Mouse (Mus musculus) E14TG2a.4 (cell line): ENCODE measurements around the gene Cabp2.

Experiments used
- H3K27me3 ChIP-seq: 2 replicates; pipeline ENCODE4 v1.6.1; 2014; ENCODE audit warnings: low read length, control low read depth; ENCODE audit not compliant: insufficient read depth
- H3K36me3 ChIP-seq: 2 replicates; pipeline ENCODE4 v1.6.1; 2014; ENCODE audit warnings: low read length, control low read depth; ENCODE audit not compliant: insufficient read depth
- H3K4me1 ChIP-seq: replicated peaks from 2 replicates; pipeline ENCODE4 v1.6.1; 2014; ENCODE audit warnings: low read depth, low read length, control low read depth
- H3K4me3 ChIP-seq: replicated peaks from 2 replicates; pipeline ENCODE4 v1.5.1; 2014; ENCODE audit warnings: mild to moderate bottlenecking, low read length
- H3K9me3 ChIP-seq: 2 replicates; pipeline ENCODE4 v1.6.1; 2014; ENCODE audit warnings: low read length, control low read depth
- CTCF ChIP-seq: conservative IDR thresholded peaks from 2 replicates; pipeline ENCODE4 v1.5.1; 2014; ENCODE audit warnings: low read length
- NANOG ChIP-seq: IDR thresholded peaks from 2 replicates; pipeline ENCODE4 v1.6.1; 2014; ENCODE audit warnings: borderline replicate concordance, low read length, mixed read lengths
- POU5F1 ChIP-seq: IDR thresholded peaks from 2 replicates; pipeline ENCODE4 v1.6.1; 2014; ENCODE audit warnings: low read length, borderline replicate concordance

Gene Cabp2

DNA sequence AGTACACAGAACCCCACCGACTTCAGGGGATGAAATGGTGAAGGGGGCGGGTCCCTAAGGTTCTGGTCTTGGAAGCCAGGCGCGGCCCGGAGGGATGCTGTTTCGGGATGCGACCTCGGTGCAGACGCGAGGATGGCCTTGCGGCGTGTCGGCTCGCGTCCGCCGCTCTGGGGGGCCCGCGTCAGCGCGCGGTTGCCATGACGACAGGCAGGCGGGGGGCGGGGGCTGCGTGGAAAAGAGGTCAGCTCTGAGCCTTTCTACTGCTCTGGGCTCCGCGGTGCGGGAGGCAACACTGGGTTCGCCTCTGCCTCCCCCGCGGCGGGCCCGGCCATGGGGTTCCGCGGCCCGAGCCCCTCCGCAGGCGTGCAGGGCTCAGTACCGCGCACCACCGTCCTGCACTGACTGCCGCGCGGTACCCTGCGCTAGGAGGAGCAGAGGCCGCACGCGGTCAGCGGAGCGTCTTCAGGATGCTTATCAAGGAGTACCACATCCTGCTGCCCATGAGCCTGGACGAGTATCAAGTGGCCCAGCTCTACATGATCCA, 19.4 kb downstream of the Cabp2 start:
- Histone ChIP-seq H3K4me1 (peaks cover 56% of the 10 kb centered on the region), H3K36me3 (peaks cover 11% of the 10 kb centered on the region), H3K9me3 (no peaks in the 10 kb centered on the region), H3K27me3 (peaks cover 44% of the 10 kb centered on the region), H3K4me3 (peak overlapping the region; percentile 90)
- TF ChIP-seq NANOG (no peak), CTCF (no peak), POU5F1 (no peak)

DNA sequence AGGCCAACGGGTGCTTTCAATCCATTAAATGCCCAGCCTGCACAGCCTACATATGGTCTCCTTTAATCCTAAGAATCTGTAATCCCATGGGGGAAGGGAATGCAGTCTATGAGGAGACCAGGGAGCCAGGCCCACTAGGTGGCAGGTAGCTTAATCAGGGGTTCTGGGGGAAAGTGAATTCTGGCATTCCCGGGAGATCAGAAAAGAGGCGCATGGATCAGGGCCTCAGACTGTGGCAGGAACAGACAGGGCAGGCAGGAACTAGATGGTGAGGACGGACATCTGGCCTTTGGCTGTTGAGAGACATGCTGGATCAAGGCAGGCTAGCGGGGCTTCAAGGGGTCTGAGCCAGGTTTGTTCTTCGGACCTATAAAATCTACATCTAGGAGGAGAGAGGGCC, 20.1 kb downstream of the Cabp2 start:
- H3K27me3 ChIP-seq, result peaks cover 44% of the 10 kb centered on the region
- TF ChIP-seq NANOG, result no peak
- no peak for TF ChIP-seq POU5F1
- TF ChIP-seq CTCF, result no peak
- peaks cover 52% of the 10 kb centered on the region for H3K4me1 ChIP-seq
- H3K4me3 ChIP-seq, result peak overlapping the region; percentile 90
- peaks cover 11% of the 10 kb centered on the region for H3K36me3 ChIP-seq
- H3K9me3 ChIP-seq, result no peaks in the 10 kb centered on the region

DNA sequence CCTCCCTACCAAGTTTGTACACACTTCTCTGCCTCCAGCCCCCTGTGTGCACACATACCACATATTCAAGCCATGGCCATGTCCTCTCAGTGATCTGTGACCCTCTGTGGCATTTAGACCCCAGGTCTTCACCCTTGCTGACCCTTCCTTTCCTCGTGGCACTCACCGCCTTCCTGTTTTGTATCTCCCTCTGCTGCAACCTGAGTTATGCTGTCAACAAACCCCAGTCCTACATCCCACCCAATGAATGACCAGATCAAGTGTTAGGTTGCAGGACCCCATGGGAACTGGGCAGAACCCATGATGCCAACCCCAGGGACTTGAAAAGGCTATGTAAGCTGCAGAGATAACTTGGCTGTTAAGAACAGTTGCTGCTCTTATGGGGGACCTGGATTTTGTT, 20.7 kb downstream of the Cabp2 start:
- Histone ChIP-seq H3K36me3 (peaks cover 11% of the 10 kb centered on the region), H3K27me3 (peaks cover 44% of the 10 kb centered on the region), H3K4me3 (no peak overlapping the region), H3K4me1 (peaks cover 56% of the 10 kb centered on the region), H3K9me3 (no peaks in the 10 kb centered on the region)
- TF ChIP-seq NANOG, result no peak
- no peak for TF ChIP-seq POU5F1
- TF ChIP-seq CTCF, result no peak

DNA sequence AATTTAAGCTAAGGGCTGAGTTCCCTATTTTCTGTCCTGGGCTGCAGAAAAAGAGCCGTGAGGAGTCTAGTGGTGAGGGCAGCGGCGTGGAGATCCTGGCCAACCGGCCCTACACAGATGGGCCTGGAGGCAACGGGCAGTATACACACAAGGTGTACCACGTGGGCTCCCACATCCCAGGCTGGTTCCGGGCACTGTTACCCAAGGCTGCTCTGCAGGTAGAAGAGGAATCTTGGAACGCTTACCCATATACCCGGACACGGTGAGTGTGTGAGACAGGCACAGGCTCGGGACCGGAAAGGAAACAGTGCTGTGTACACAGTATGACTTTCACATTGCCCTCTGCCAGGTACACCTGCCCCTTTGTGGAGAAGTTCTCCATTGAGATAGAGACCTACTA, 21.2 kb downstream of the Cabp2 start:
- H3K4me3 ChIP-seq, result no peak overlapping the region
- H3K27me3 ChIP-seq, result peaks cover 44% of the 10 kb centered on the region
- peaks cover 57% of the 10 kb centered on the region for H3K4me1 ChIP-seq
- TF ChIP-seq NANOG (no peak), CTCF (no peak), POU5F1 (no peak)
- peaks cover 11% of the 10 kb centered on the region for H3K36me3 ChIP-seq
- H3K9me3 ChIP-seq, result no peaks in the 10 kb centered on the region

DNA sequence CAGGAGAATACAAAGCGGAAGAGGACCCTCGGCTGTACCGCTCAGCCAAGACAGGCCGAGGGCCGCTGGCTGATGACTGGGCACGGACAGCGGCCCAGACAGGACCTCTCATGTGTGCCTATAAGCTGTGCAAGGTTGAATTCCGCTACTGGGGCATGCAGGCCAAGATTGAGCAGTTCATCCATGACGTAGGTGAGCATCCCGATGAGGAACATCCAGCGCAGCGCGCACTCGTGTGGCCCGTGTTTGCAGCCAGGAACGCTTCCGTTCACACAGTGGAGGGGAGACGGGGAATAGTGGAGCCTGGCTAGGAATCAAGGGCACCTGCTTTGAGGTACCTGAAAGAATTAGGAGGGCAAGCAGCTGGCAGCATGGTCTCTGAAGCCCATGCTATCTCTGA, 21.9 kb downstream of the Cabp2 start:
- no peak for TF ChIP-seq POU5F1
- TF ChIP-seq NANOG, result no peak
- no peak for TF ChIP-seq CTCF
- H3K4me1 ChIP-seq, result peaks cover 57% of the 10 kb centered on the region
- peaks cover 6% of the 10 kb centered on the region for H3K36me3 ChIP-seq
- no peak overlapping the region for H3K4me3 ChIP-seq
- H3K27me3 ChIP-seq, result peaks cover 44% of the 10 kb centered on the region
- no peaks in the 10 kb centered on the region for H3K9me3 ChIP-seq

DNA sequence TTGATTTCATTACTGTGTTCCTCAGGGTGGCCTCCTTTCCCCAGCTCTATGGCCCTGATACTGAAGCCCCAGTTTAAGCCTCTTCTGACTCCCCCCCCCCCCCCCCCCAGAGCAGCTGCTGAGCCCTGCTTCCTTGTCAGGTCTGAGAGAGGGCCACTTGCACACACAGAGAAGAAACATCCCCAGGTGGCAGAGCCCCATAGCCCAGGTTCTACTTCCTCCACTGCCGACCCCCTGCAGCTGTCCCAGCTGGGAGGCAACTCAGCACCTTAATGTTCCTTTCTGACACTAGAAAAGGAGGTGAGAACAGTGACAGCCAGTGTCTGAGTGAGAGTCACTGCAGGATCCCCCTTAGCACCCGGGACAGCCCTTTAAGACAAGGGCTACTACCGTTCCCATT, 22.4 kb downstream of the Cabp2 start:
- H3K9me3 ChIP-seq, result no peaks in the 10 kb centered on the region
- peaks cover 1% of the 10 kb centered on the region for H3K36me3 ChIP-seq
- H3K4me1 ChIP-seq, result peaks cover 57% of the 10 kb centered on the region
- TF ChIP-seq NANOG (no peak), CTCF (no peak)
- peaks cover 44% of the 10 kb centered on the region for H3K27me3 ChIP-seq
- H3K4me3 ChIP-seq, result no peak overlapping the region

DNA sequence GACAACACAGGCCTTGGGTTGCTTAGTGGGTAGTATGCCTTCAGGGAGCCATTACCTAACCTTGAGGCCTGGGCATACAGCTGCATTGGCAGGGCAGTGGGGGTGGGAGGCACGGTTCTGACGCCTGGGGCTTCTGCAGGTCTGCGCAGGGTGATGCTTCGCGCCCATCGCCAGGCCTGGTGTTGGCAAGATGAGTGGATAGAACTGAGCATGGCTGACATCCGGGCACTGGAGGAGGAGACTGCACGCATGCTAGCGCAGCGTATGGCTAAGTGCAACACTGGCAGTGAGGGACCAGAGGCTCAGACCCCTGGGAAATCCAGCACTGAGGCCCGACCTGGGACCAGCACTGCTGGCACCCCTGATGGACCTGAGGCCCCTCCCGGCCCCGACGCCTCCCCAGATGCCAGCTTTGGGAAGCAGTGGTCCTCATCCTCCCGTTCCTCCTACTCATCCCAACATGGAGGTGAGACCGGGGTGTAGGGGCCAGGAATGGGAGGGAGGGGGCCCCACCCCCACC, 23.4 kb downstream of the Cabp2 start:
- no peak overlapping the region for H3K4me3 ChIP-seq
- TF ChIP-seq POU5F1 (no peak), NANOG (no peak), CTCF (no peak)
- H3K36me3 ChIP-seq, result no peaks in the 10 kb centered on the region

DNA sequence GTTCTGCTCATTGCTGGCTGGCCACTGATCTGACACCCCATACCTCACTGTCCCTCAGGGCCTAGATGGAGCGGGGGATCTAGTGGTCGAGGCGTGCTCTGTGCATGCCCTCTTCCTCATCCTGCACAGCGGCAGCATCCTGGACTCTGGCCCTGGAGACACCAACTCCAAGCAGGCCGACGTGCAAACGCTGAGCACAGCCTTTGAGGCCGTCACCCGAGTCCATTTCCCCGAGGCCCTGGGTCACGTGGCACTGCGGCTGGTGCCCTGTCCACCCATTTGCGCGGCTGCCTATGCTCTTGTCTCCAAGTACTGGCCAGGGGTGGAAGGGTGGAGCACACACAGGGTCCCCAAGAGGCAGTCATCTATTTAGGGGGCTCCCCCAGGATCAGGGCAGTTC, 25.3 kb downstream of the Cabp2 start:
- Histone ChIP-seq H3K27me3 (peaks cover 29% of the 10 kb centered on the region), H3K4me1 (peaks cover 46% of the 10 kb centered on the region), H3K9me3 (no peaks in the 10 kb centered on the region), H3K4me3 (no peak overlapping the region), H3K36me3 (peaks cover 2% of the 10 kb centered on the region)
- no peak for TF ChIP-seq POU5F1
- no peak for TF ChIP-seq CTCF
- TF ChIP-seq NANOG, result no peak

More for the DNA sequence above, 23.4 kb downstream of the Cabp2 start:
- Histone ChIP-seq H3K4me1 (peaks cover 48% of the 10 kb centered on the region), H3K27me3 (peaks cover 42% of the 10 kb centered on the region), H3K9me3 (no peaks in the 10 kb centered on the region)

DNA sequence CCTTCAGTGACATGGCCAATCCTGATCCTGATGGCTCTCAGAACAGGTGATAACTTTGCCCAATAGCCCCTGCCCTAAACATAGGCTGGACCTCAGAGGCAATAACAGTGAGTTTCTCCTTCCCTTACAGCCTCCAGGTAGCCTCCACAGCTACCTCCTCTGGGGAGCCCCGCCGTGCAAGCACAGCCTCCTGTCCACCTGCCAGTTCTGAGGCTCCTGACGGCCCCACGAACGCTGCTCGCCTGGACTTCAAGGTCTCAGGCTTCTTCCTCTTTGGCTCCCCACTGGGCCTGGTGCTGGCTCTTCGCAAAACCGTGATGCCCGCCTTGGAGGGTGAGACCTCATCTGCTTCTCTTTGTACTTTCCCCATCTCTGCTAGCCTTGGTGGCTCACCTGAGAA, 27.2 kb downstream of the Cabp2 start:
- peaks cover 12% of the 10 kb centered on the region for H3K27me3 ChIP-seq
- no peaks in the 10 kb centered on the region for H3K9me3 ChIP-seq
- peak overlapping the region; percentile 69; the same call in 1 of the 2 replicates for H3K4me3 ChIP-seq
- H3K4me1 ChIP-seq, result peaks cover 51% of the 10 kb centered on the region
- TF ChIP-seq POU5F1 (no peak), CTCF (no peak), NANOG (no peak)
- H3K36me3 ChIP-seq, result peaks cover 20% of the 10 kb centered on the region
